In genomic region chr11:75630098-75630497, GRCm38 (mm10) we compare ENCODE assay signal across 8 mouse cellular contexts. TPM values are rescaled to one million over a fixed set of nuclear protein-coding genes. Genes with fewer than 3 reads are reported as not detected.
A peak's percentile ranks its signal among the peaks of the same experiment; 100 is the strongest.
DNase-seq lines count a peak whose midpoint lies in the region; ATAC-seq and TF ChIP-seq lines count a peak whose summit lies in the region.

No protein-coding gene starts in this region.

- H3K36me3 ChIP-seq in heart, adult 2 months (ENCODE audit: control insufficient read depth, insufficient read depth, low read length) = peaks cover 12% of the 10 kb centered on the region
- H3K36me3 ChIP-seq in forebrain, embryonic 13.5 days (ENCODE audit: poor library complexity, severe bottlenecking) = peaks cover 40% of the 10 kb centered on the region
- H3K36me3 ChIP-seq in liver, embryonic 13.5 days = peaks cover 39% of the 10 kb centered on the region

- no peak for TF ChIP-seq CTCF in heart, adult 2 months (IDR thresholded peaks at IDR 0.05)

- H3K27me3 ChIP-seq in heart, adult 2 months (ENCODE audit: control insufficient read depth, insufficient read depth, low read length) = no peaks in the 10 kb centered on the region
- H3K27me3 ChIP-seq in forebrain, embryonic 13.5 days = no peaks in the 10 kb centered on the region
- no peaks in the 10 kb centered on the region for H3K27me3 ChIP-seq in liver, embryonic 13.5 days

- WGBS in heart, adult 2 months = 6% methylated on average over 5 of the region's 5 CpGs
- WGBS in forebrain, embryonic 13.5 days = 16% methylated on average over 5 of the region's 5 CpGs
- 7% methylated on average over 5 of the region's 5 CpGs for WGBS in liver, embryonic 13.5 days (ENCODE audit: insufficient replicate concordance)

- H3K4me1 ChIP-seq in heart, adult 2 months (ENCODE audit: control insufficient read depth, insufficient read depth, low read length) = peaks cover 17% of the 10 kb centered on the region
- peaks cover 23% of the 10 kb centered on the region for H3K4me1 ChIP-seq in forebrain, embryonic 13.5 days
- H3K4me1 ChIP-seq in liver, embryonic 13.5 days (replicated peaks) = peaks cover 26% of the 10 kb centered on the region

- H3K9ac ChIP-seq in heart, adult 2 months (ENCODE audit: low read depth, low read length) = no peak overlapping the region
- H3K9ac ChIP-seq in forebrain, embryonic 13.5 days = peak overlapping the region; percentile 78
- peak overlapping the region; percentile 77 for H3K9ac ChIP-seq in liver, embryonic 13.5 days

- intact Hi-C loops in heart, adult 2 months (cut with DNase I) = no loop called here

- ATAC-seq in forebrain, embryonic 13.5 days = no peak
- ATAC-seq in liver, embryonic 13.5 days (ENCODE audit: low read depth) = no peak
- no peak for ATAC-seq in megakaryocyte progenitor cell, adult 5-6 weeks (replicated peaks; ENCODE audit: poor library complexity)

- no peak for DNase-seq in heart, adult 2 months
- no peak for DNase-seq in heart, adult 18-20 months
- peak; percentile 36 for DNase-seq in A20 (ENCODE audit: low read depth, low spot score)
- no peak for DNase-seq in liver, embryonic 13.5 days
- DNase-seq in lung, postnatal 10 days = no peak
- DNase-seq in frontal cortex, postnatal 36 days (ENCODE audit: low spot score in 2 of 2) = no peak

- TF ChIP-seq POLR2A in heart, adult 2 months (IDR thresholded peaks at IDR 0.05; ENCODE audit: insufficient read depth, low read depth, low read length) = no peak

- H3K4me2 ChIP-seq in forebrain, embryonic 13.5 days = peak overlapping the region; percentile 72
- peak overlapping the region; percentile 86 for H3K4me2 ChIP-seq in liver, embryonic 13.5 days

- H3K9me3 ChIP-seq in forebrain, embryonic 13.5 days (replicated peaks) = no peaks in the 10 kb centered on the region
- no peaks in the 10 kb centered on the region for H3K9me3 ChIP-seq in liver, embryonic 13.5 days (replicated peaks)

- H3K4me3 ChIP-seq in heart, adult 2 months = peak overlapping the region; percentile 64
- H3K4me3 ChIP-seq in forebrain, embryonic 13.5 days = peak overlapping the region; percentile 82
- peak overlapping the region; percentile 93 for H3K4me3 ChIP-seq in liver, embryonic 13.5 days (replicated peaks)

- TF ChIP-seq EP300 in heart, adult 2 months (IDR thresholded peaks at IDR 0.05; ENCODE audit: insufficient read depth, low read depth, low read length) = no peak

- H3K79me2 ChIP-seq in heart, adult 2 months (replicated peaks; ENCODE audit: control insufficient read depth, insufficient read depth, low read length) = no peaks in the 10 kb centered on the region; the same call in 1 of the 2 replicates

- H3K27ac ChIP-seq in heart, adult 2 months = peak overlapping the region; percentile 85
- H3K27ac ChIP-seq in forebrain, embryonic 13.5 days = no peak overlapping the region
- H3K27ac ChIP-seq in liver, embryonic 13.5 days = peak overlapping the region; percentile 80

RNA-seq across cellular contexts. Expression of gene Inpp5k, which starts 0.7 kb away (rescaled TPM):
- 10 to 100 TPM; 24.5 to 30.2 TPM for total RNA-seq in heart, adult 2 months (2021)
- polyA plus RNA-seq in heart, adult 2 months (2012; rRNA removed) = 42.8 and 59.8 TPM in 2 replicates
- 10 to 100 TPM; 24.1 to 28.3 TPM for total RNA-seq in heart, adult 18-20 months (2021)
- 32.7 and 33.8 TPM in 2 replicates for polyA plus RNA-seq in forebrain, embryonic 13.5 days (2015; fragmentation: Nextera tagmentation; extraction: Ambion mirVana)
- 12.9 and 13.9 TPM in 2 replicates for polyA plus RNA-seq in liver, embryonic 13.5 days (2015; fragmentation: Nextera tagmentation; extraction: Ambion mirVana)
- 38.1 and 43.0 TPM in 2 replicates for total RNA-seq in megakaryocyte progenitor cell, adult 5-6 weeks (2015)
- total RNA-seq in megakaryocyte progenitor cell, adult 5-6 weeks (2017) = 21.9 and 23.7 TPM in 2 replicates

RNA-seq across cellular contexts. Expression of gene Myo1c, which starts 20.2 kb away (rescaled TPM):
- 100 to 1,000 TPM in 1 of 2 experiments, 10 to 100 TPM in 1; 96.9 to 105 TPM for total RNA-seq in heart, adult 2 months (2021)
- 68.7 and 94.7 TPM in 2 replicates for polyA plus RNA-seq in heart, adult 2 months (2012; rRNA removed)
- total RNA-seq in heart, adult 18-20 months (2021) = 10 to 100 TPM; 87.2 to 96.1 TPM
- 6.1 and 6.9 TPM in 2 replicates for polyA plus RNA-seq in forebrain, embryonic 13.5 days (2015; fragmentation: Nextera tagmentation; extraction: Ambion mirVana)
- 18.3 and 23.0 TPM in 2 replicates for polyA plus RNA-seq in liver, embryonic 13.5 days (2015; fragmentation: Nextera tagmentation; extraction: Ambion mirVana)
- total RNA-seq in megakaryocyte progenitor cell, adult 5-6 weeks (2015) = 11.4 and 12.2 TPM in 2 replicates
- total RNA-seq in megakaryocyte progenitor cell, adult 5-6 weeks (2017) = 9.0 and 15.4 TPM in 2 replicates

RNA-seq across cellular contexts. Expression of gene Pitpna, which starts 42.2 kb away (rescaled TPM):
- total RNA-seq in heart, adult 2 months (2021) = 10 to 100 TPM; 96.6 to 99.1 TPM
- 57.2 and 95.9 TPM in 2 replicates for polyA plus RNA-seq in heart, adult 2 months (2012; rRNA removed)
- 100 to 1,000 TPM in 1 of 2 experiments, 10 to 100 TPM in 1; 98.2 to 107 TPM for total RNA-seq in heart, adult 18-20 months (2021)
- 70.0 and 70.8 TPM in 2 replicates for polyA plus RNA-seq in forebrain, embryonic 13.5 days (2015; fragmentation: Nextera tagmentation; extraction: Ambion mirVana)
- polyA plus RNA-seq in liver, embryonic 13.5 days (2015; fragmentation: Nextera tagmentation; extraction: Ambion mirVana) = 33.2 and 38.3 TPM in 2 replicates
- total RNA-seq in megakaryocyte progenitor cell, adult 5-6 weeks (2015) = 166 and 176 TPM in 2 replicates
- 70.3 and 82.4 TPM in 2 replicates for total RNA-seq in megakaryocyte progenitor cell, adult 5-6 weeks (2017)

RNA-seq across cellular contexts. Expression of gene Crk, which starts 49.0 kb away (rescaled TPM):
- 10 to 100 TPM; 82.9 to 90.3 TPM for total RNA-seq in heart, adult 2 months (2021)
- 27.6 and 64.4 TPM in 2 replicates for polyA plus RNA-seq in heart, adult 2 months (2012; rRNA removed)
- 10 to 100 TPM; 83.6 to 87.8 TPM for total RNA-seq in heart, adult 18-20 months (2021)
- polyA plus RNA-seq in forebrain, embryonic 13.5 days (2015; fragmentation: Nextera tagmentation; extraction: Ambion mirVana) = 124 and 133 TPM in 2 replicates
- polyA plus RNA-seq in liver, embryonic 13.5 days (2015; fragmentation: Nextera tagmentation; extraction: Ambion mirVana) = 37.1 and 41.6 TPM in 2 replicates
- 32.0 and 32.6 TPM in 2 replicates for total RNA-seq in megakaryocyte progenitor cell, adult 5-6 weeks (2015)
- total RNA-seq in megakaryocyte progenitor cell, adult 5-6 weeks (2017) = 28.4 and 40.0 TPM in 2 replicates

Comparison
In these comparisons a context has a peak if more than half of its experiments do, and no peak if none do; other contexts are left out.
1. RNA of gene Myo1c, which starts 20.2 kb away (total RNA-seq): 96.9 to 105 TPM in heart, adult 2 months and 87.2 to 96.1 TPM in heart, adult 18-20 months; 9.0 to 15.4 TPM in megakaryocyte progenitor cell, adult 5-6 weeks; every median in the first group is over 4 times any median in the second.
2. Peak in every context shown above with its lines, with median percentiles within 50 percentile points of each other: H3K4me3 ChIP-seq.